Mouse (Mus musculus): Measurements from ENCODE around the gene Brd1.

- TF ChIP-seq GATA1 (IDR thresholded peaks at IDR 0.05; ENCODE audit: low read length) (no peak), TAL1 (IDR thresholded peaks at IDR 0.05; ENCODE audit: low read length) (no peak)
These were observed 2.1 kb upstream of the Brd1 start for GRCm38 (mm10) chr15:88736166-88736565.
